Mouse (Mus musculus): ENCODE results near the gene Plk2. TPM values are rescaled to one million over a fixed set of nuclear protein-coding genes. Genes with fewer than 3 reads are reported as not detected.
"Not testable (repeated sequence)": the region's sequence is repeated elsewhere in the genome, so short reads cannot be mapped to it uniquely, and the experiment has no call there.

The Plk2 gene
- polyA plus RNA-seq, 1 experiment from 2014 or later: 180 TPM

DNA sequence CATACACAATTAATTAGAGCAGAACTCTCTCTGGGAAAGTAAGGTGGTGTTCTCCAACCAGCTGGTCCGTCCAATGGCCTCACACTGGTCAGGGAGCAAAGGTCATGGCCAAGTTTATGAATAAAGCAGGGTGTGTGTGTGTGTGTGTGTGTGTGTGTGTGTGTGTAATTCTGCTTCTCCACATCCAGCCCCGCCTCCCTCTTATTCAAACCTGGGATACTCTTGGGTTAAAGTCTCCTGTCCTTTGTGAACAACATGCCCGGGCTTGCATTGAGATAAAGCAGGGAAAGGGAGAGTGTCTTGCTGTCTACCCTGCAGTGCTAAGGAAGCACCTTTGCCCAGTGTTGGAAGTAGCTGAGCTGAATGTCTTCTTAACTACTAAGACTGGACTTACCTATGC is 2.2 kb upstream of the Plk2 start:
- WGBS: 37% methylated on average over 3 of the region's 3 CpGs
- H3K4me1 ChIP-seq: peaks cover 11% of the 10 kb centered on the region

DNA sequence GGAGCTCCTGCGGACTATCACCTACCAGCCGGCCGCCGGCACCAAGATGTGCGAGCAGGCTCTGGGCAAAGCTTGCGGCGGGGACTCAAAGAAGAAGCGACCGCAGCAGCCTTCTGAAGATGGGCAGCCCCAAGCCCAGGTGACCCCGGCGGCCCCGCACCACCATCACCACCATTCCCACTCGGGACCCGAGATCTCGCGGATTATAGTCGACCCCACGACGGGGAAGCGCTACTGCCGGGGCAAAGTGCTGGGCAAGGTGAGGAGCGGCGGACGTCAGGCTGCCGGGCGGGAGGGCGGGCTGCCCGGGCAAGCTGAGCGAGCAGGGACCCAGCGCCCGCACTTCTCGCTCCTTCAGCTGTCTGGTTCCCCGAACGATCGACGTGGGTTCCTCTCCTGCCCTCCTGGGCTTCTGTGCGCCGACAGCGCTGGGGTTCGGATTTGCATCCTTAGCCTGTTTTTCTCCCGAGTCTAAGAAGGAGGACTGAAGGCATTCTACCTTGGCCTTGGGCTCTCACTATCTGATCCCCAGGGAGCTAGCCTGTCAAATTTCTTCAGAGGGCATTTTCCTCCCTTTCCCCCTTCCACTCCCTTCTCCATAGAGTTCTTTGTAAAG is 441 bp downstream of the Plk2 start:
- peak overlapping the region; percentile 98 for H3K4me2 ChIP-seq (replicated peaks)
- peaks cover 5% of the 10 kb centered on the region for H3K9me3 ChIP-seq
- H3K4me1 ChIP-seq: peaks cover 25% of the 10 kb centered on the region
- H3K9ac ChIP-seq: peak overlapping the region; percentile 91
- under 1% methylated on average over 41 of the region's 41 CpGs for WGBS
- peak overlapping the region; percentile 78 for H3K4me3 ChIP-seq
- peak; percentile 10; the same call in 1 of the 2 replicates for ATAC-seq (ENCODE audit: low FRiP score, low read depth)
- H3K36me3 ChIP-seq: peaks cover 32% of the 10 kb centered on the region
- H3K27ac ChIP-seq: peak overlapping the region; percentile 85
- no peaks in the 10 kb centered on the region for H3K27me3 ChIP-seq

More for the DNA sequence above, 2.2 kb upstream of the Plk2 start:
- Histone ChIP-seq H3K36me3 (peaks cover 6% of the 10 kb centered on the region), H3K4me2 (replicated peaks) (no peak overlapping the region), H3K27ac (no peak overlapping the region), H3K27me3 (no peaks in the 10 kb centered on the region), H3K4me3 (no peak overlapping the region), H3K9me3 (peaks cover 8% of the 10 kb centered on the region), H3K9ac (no peak overlapping the region)
- no peak for ATAC-seq (ENCODE audit: low FRiP score, low read depth)

DNA sequence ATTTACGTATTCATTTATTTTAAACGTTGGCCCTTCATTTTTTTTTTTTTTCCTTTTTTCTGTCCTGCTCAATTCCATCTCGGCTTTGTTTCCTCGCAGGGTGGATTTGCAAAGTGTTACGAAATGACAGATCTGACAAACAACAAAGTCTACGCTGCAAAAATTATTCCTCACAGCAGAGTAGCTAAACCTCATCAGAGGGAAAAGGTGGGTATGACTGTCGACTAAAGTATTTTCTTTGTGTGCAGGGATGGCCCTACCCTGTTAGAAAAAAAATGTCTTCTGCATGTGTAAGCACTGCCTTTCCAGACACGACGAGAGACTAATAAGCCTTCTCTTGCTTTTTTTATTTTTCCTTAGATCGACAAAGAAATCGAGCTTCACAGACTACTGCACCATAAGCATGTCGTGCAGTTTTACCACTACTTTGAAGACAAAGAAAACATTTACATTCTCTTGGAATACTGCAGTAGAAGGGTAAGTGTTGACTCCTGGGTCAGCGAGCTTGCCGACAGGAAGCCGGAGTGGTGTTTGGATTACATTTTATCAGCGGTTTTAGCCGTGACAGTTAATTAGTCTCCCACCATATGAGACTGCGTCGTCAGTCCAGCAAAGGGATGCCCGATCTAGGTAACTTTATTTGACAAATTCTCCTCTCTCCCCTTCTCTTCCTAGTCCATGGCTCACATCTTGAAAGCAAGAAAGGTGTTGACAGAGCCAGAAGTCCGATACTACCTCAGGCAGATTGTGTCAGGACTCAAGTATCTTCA is 1.3 kb downstream of the Plk2 start:
- H3K36me3 ChIP-seq: peaks cover 41% of the 10 kb centered on the region
- no peak for ATAC-seq (ENCODE audit: low FRiP score, low read depth)
- peak overlapping the region; percentile 85; the same call in 1 of the 2 replicates for H3K27ac ChIP-seq
- H3K27me3 ChIP-seq: no peaks in the 10 kb centered on the region
- H3K4me3 ChIP-seq: peak overlapping the region; percentile 78
- H3K9ac ChIP-seq: peak overlapping the region; percentile 91
- 5% methylated on average over 21 of the region's 21 CpGs for WGBS
- peaks cover 5% of the 10 kb centered on the region for H3K9me3 ChIP-seq
- H3K4me2 ChIP-seq (replicated peaks): peak overlapping the region; percentile 98
- peaks cover 26% of the 10 kb centered on the region for H3K4me1 ChIP-seq

DNA sequence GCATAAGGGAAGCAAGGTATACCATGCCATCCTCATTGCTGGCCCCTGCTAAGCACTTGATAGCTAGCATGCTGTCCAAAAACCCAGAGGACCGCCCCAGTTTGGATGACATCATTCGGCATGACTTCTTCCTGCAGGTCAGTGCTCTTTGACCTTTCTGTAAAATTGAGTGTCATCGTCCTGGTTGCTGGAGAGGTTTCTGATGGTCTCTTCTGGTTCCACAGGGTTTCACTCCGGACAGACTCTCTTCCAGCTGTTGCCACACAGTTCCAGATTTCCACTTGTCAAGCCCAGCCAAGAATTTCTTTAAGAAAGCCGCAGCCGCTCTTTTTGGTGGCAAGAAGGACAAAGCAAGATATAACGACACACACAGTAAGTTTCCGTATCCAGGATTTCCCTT is 2.9 kb downstream of the Plk2 start:
- H3K4me2 ChIP-seq (replicated peaks): peak overlapping the region; percentile 98
- H3K4me1 ChIP-seq: peaks cover 24% of the 10 kb centered on the region
- peaks cover 5% of the 10 kb centered on the region for H3K9me3 ChIP-seq
- H3K9ac ChIP-seq: peak overlapping the region; percentile 50; the same call in 1 of the 2 replicates
- no peak for ATAC-seq (ENCODE audit: low FRiP score, low read depth)
- H3K27ac ChIP-seq: no peak overlapping the region
- H3K4me3 ChIP-seq: peak overlapping the region; percentile 78
- 82% methylated on average over 8 of the region's 8 CpGs for WGBS
- no peaks in the 10 kb centered on the region for H3K27me3 ChIP-seq
- H3K36me3 ChIP-seq: peaks cover 45% of the 10 kb centered on the region

DNA sequence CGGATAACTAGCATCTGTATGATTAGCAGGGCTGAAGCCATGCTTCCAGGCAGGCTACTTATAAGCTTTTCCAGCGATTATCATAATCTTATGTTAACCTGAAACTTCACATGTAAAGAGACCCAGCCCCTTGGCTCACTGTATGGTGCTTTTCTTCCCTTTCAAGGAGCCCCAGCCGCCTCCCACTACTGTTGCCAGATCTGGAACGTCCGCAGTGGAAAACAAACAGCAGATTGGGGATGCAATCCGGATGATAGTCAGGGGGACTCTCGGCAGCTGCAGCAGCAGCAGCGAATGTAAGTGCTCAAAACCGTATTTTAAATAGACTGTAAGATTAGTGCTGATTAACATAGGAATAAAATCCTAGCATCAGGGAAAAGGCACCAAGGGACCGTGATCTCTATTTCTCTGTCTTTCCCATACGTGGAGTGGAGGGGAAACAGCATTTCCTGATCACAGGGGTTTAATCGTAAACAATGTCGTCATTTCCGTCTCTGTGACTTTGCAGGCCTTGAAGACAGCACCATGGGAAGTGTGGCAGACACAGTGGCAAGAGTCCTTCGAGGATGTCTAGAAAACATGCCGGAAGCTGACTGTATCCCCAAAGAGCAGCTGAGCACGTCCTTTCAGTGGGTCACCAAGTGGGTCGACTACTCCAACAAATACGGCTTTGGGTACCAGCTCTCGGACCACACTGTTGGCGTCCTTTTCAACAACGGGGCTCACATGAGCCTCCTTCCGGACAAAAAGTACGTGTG is 3.8 kb downstream of the Plk2 start:
- Histone ChIP-seq H3K4me1 (peaks cover 23% of the 10 kb centered on the region), H3K27ac (peak overlapping the region; percentile 39; the same call in 1 of the 2 replicates), H3K36me3 (peaks cover 45% of the 10 kb centered on the region), H3K4me2 (replicated peaks) (peak overlapping the region; percentile 98), H3K4me3 (peak overlapping the region; percentile 78), H3K9me3 (peaks cover 5% of the 10 kb centered on the region), H3K27me3 (no peaks in the 10 kb centered on the region), H3K9ac (peak overlapping the region; percentile 50)
- ATAC-seq (ENCODE audit: low FRiP score, low read depth): no peak
- 77% methylated on average over 24 of the region's 24 CpGs for WGBS

DNA sequence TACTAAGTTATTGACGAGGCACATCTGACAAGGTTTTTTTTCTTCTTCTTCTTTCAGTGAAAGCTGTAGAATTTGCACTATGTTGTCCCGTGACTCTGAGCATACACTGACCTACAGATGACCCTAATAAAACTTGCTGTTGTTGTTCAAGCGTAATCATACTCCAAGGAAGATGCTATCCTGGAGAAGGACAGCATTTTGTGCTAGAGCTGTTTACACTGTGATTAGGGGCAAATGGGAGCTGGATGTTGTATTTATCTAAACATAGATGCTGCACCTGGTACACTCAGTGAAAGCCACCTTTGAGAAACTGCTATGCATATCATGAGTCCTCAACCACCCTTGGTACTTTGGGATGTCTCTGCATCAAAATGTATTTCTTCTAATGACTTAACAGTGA is 6.6 kb downstream of the Plk2 start:
- H3K27me3 ChIP-seq: no peaks in the 10 kb centered on the region
- no peak overlapping the region for H3K9ac ChIP-seq
- no peak overlapping the region for H3K27ac ChIP-seq
- peaks cover 5% of the 10 kb centered on the region for H3K9me3 ChIP-seq
- H3K36me3 ChIP-seq: peaks cover 45% of the 10 kb centered on the region
- no peak overlapping the region for H3K4me2 ChIP-seq (replicated peaks)
- no peak overlapping the region for H3K4me3 ChIP-seq
- peaks cover 23% of the 10 kb centered on the region for H3K4me1 ChIP-seq
- 72% methylated on average over 3 of the region's 3 CpGs for WGBS
- ATAC-seq (ENCODE audit: low FRiP score, low read depth): no peak

DNA sequence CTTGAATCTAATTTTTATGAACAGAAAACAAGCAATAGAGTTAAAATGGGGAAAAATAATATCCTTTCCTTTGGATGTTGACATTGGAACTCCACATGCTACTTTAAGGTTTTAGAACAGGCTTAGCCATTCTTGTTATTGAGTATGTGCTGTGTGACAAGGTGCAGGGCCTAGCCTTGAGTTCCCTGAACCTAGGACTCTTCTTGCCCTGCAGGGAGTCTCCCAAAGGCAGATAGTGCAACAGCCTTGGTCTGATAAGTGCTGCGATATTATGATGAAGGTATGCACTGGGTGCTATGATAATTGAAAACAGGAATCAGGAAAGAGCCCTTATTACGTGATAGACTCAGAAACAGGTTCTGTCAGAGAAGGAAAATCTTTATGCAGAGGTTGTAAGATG is 7.0 kb downstream of the Plk2 start:
- Histone ChIP-seq H3K27ac (no peak overlapping the region), H3K9ac (no peak overlapping the region), H3K36me3 (peaks cover 44% of the 10 kb centered on the region), H3K27me3 (no peaks in the 10 kb centered on the region), H3K4me1 (peaks cover 21% of the 10 kb centered on the region), H3K4me2 (replicated peaks) (no peak overlapping the region), H3K4me3 (no peak overlapping the region), H3K9me3 (peaks cover 5% of the 10 kb centered on the region)
- no peak for ATAC-seq (ENCODE audit: low FRiP score, low read depth)
- 80% methylated on average over 2 of the region's 2 CpGs for WGBS

DNA sequence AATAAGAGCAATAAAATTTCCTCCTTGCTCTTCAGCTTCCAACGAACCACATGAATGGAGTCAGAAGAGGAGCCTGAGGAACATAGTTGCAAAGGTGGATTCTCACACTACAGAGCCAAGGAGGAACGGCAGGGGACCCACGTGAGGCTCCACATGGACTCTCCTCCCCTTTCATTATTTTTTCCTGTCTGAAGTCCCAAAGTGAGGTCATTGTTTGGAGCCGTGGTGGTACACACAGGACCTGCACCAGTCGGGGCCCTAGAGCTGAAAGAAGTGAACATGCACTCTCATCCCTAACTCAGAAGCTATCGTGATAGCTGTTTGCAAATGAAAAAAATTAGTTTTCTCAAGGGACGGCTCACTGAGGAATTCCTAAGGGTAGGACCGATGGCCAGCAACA is 9.2 kb downstream of the Plk2 start:
- H3K4me3 ChIP-seq: no peak overlapping the region

DNA sequence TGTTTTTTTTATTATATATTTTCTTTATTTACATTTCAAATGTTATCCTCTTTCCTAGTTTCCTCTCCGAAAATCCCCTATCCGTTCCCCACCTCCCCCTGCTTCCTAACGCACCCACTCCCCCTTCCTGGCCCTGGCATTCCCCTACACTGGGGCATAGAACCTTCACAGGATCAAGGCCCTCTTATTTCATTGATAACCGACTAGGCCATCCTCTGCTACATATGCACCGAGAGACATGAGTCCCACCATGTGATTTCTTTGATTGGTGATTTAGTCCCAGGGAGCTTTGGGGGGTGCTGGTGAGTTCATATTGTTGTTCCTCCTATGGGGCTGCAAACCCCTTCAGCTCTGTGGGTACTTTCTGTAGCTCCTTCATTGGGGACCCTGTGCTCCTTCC is 9.8 kb downstream of the Plk2 start:
- H3K4me2 ChIP-seq (replicated peaks); H3K27me3 ChIP-seq; H3K9ac ChIP-seq; H3K4me1 ChIP-seq; H3K27ac ChIP-seq; H3K9me3 ChIP-seq; ATAC-seq (ENCODE audit: low FRiP score, low read depth); H3K4me3 ChIP-seq: not testable (repeated sequence)
- peaks cover 18% of the 10 kb centered on the region for H3K36me3 ChIP-seq
- WGBS: 86% methylated on average over 5 of the region's 5 CpGs

More for the DNA sequence above, 9.2 kb downstream of the Plk2 start:
- no peak overlapping the region for H3K27ac ChIP-seq
- peaks cover 25% of the 10 kb centered on the region for H3K36me3 ChIP-seq
- 0 out of 2 replicates have a peak, but pooled peaks cover 2% of the 10 kb centered on the region for H3K4me1 ChIP-seq
- no peaks in the 10 kb centered on the region for H3K27me3 ChIP-seq
- no peak overlapping the region for H3K9ac ChIP-seq
- no peak overlapping the region for H3K4me2 ChIP-seq (replicated peaks)
- whole genome bisulfite sequencing: 82% methylated on average over 8 of the region's 8 CpGs
- no peak for ATAC-seq (ENCODE audit: low FRiP score, low read depth)
- H3K9me3 ChIP-seq: peaks cover 1% of the 10 kb centered on the region

DNA sequence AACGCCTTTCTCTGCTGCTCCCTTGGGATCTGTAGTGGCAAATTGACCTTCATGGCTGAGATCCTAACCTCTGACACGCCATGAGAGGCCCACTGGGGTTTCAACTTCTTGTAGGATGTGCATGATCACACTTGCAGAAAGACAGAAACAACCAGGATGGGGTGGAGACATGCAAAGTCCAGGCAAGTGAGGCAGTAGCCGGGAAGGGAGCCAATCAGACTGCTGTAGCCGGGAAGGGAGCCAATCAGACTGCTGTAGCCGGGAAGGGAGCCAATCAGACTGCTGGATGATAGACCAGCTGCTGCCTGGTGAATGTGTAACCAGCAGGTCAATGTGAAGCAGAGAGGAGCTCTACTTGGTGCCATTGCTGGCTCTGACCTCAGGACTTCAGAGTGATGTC is 11.3 kb downstream of the Plk2 start:
- 88% methylated on average over 5 of the region's 5 CpGs for WGBS
- Histone ChIP-seq H3K4me2 (replicated peaks) (no peak overlapping the region), H3K4me3 (no peak overlapping the region), H3K36me3 (peaks cover 4% of the 10 kb centered on the region), H3K4me1 (0 out of 2 replicates have a peak, but pooled peaks cover under 1% of the 10 kb centered on the region), H3K9ac (no peak overlapping the region), H3K27ac (no peak overlapping the region), H3K9me3 (no peaks in the 10 kb centered on the region), H3K27me3 (no peaks in the 10 kb centered on the region)
- ATAC-seq (ENCODE audit: low FRiP score, low read depth): no peak

DNA sequence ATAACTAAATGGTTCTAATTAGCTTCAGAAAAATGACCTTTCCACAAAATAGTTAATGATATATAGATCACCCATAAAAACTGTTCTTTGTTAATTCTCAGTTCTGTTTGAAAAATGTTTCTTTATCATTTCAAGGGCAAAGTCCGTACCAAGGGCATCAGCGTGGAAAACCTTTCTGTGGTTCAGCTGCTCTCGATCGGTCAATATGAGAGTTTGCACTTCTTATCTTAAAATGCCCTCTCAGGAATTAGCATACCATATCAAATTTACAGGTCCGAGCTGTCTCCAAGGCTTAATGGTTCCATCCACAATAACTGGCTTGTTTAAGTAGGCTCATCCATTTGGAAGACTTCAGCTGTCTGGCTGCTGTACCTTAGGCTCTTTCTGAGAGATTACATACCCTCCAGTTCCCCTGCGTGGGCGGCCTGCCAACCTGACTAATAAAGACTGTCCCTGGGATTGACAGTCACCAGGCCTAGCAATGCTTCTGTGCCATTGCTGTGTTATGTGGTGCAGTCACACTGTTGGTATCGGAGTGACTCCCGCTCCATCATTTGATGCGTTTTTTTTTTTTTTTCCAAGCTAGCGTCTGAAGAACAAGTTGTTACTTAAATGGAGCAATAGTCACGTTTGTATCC is 17.8 kb downstream of the Plk2 start:
- no peaks in the 10 kb centered on the region for H3K4me1 ChIP-seq
- no peak overlapping the region for H3K4me3 ChIP-seq
- H3K27me3 ChIP-seq: no peaks in the 10 kb centered on the region
- ATAC-seq (ENCODE audit: low FRiP score, low read depth): no peak
- H3K9ac ChIP-seq: no peak overlapping the region
- 87% methylated on average over 12 of the region's 12 CpGs for WGBS
- H3K36me3 ChIP-seq: no peaks in the 10 kb centered on the region
- no peaks in the 10 kb centered on the region for H3K9me3 ChIP-seq
- H3K27ac ChIP-seq: no peak overlapping the region
- H3K4me2 ChIP-seq (replicated peaks): no peak overlapping the region

DNA sequence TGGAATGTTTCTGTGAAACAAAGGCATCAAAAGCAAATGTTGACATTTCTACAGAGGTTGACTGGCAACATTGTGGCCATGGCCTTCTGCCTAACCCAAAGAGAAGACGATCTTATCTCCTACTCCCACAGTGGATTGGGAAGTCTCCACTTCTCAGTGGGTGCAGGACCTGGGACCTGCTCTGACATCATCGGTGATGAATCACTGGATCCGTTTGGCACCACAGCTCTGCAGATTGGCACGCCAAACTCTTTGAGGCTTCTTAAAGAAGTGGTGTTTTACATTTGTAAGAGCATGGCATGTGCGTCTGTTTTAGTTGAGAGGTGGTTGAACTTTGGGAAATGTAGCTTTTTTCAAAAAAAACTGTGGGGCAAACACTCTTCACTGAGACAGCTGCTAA is 23.8 kb downstream of the Plk2 start:
- Histone ChIP-seq H3K4me1 (no peaks in the 10 kb centered on the region), H3K9ac (no peak overlapping the region)
- no peak for ATAC-seq (ENCODE audit: low FRiP score, low read depth)

More for the DNA sequence above, 23.8 kb downstream of the Plk2 start:
- WGBS: 86% methylated on average over 5 of the region's 5 CpGs
- Histone ChIP-seq H3K27me3 (no peaks in the 10 kb centered on the region), H3K4me3 (no peak overlapping the region), H3K36me3 (no peaks in the 10 kb centered on the region), H3K27ac (no peak overlapping the region), H3K4me2 (replicated peaks) (no peak overlapping the region), H3K9me3 (no peaks in the 10 kb centered on the region)
